Mouse (Mus musculus): ENCODE measurements at regions not wholly inside any gene's neighbourhood (a gene's known extent, or its start where the extent isn't known, plus 50 kb on each side); places are given as distances from the start of the nearest gene placed in this dataset.
A peak's percentile ranks its signal among the peaks of the same experiment; 100 is the strongest.

DNA sequence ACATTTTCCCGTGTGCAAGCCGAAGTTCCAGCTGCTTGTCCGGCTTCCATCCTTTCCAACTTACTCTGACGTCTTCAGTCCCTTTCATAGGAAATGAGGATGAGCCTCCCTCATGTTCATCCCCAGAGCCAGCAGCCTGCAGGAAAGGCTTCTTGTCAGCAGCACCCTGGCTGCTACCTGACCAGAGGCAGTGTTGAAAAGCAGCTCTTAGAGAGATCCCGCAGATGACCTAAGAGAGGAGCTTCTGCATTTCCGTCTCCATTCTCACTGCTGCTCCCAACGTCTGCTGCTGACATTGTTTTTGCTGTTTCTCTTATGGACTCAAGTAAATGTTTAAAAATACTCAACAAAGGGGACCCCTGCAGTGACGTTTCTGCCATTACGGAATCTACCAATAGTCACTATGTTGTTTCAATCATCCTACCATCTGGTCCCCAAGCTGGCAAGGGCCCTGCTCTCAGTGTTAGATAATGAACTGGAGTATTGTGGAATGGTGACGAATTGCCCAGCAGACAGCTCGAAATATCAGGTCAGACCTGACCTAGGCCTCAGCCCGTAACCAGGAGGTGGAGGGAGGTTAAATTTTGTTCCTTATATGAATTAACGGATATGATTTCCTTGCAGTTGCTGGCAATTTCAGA is 151.0 kb upstream of the Paip1 start:
- DNase-seq, result no peak

DNA sequence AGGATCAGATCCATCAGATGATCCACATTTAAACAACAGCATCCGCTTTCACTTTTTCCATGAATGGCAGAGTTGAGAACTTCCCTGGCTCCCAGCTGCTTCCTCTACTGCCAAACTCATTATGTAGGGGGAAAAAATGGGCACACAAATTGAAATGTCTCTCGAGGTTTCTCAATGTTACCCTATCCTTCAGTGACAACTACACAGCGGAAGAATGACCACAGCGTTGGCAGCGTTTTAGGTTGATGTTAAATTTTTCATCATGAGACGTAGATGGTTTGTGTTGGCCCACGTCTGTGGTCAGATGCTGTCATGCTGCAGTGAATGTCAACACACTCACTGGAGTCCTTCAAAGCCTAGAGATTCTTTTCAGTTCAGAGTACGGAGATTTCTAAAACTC is 149.0 kb upstream of the Paip1 start:
- no peak for DNase-seq

DNA sequence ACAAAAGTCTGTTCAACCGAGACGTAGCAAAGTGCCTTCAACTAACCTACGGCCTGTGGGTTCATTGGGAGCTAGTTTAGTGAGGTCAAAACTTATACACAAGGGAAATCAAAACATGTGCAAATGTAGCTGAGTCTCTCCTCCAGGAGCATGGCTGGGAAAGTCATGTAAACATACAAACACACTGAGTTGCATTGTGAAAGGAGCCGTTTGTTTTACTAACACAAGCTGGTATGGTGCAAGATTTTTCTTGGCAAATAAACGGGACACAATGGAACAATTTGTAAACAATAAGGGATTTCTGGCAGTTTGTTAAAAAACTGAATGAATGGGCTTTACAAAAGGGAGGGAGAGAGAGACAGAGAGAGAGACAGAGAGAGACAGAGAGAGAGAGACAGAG is 147.8 kb upstream of the Paip1 start:
- no peak for DNase-seq

DNA sequence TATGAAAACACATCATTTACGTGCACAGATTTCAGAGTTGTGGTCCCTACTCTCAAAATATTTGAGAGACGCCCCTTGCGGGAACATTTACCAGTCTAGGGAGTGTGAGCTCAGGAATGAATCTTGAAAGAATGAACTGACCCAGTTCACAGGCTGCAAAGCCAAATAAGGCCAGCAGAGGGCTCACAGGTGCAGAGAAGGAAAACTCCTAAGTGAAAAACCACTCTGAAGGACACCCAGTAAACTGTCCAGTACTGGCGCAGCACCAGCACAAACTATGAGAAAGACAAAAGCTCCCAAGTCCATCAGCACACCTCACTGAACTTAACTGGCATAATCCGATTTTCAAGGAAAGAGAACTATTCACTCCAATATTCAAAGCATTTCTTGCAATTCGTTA is 145.0 kb upstream of the Paip1 start:
- peak; percentile 16 for DNase-seq

DNA sequence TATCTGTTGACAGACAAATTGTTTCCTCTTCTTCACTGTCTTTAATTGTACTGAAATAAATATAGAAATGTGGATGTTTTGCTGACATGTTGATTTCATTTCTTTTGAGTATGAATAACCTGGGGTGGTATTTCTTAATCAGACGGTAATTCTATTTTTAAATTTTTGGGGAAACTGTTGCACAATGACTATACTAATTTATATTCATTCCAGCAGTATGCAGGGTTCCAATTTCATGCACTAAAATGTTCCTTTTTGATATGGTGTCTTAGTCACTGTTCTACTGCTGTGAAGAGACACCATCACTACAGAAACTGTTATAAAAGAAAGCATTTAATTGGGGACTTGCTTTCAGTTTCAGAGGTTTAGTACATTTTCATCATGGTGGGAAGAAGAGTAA is 119.2 kb upstream of the Paip1 start:
- DNase-seq, result no peak

DNA sequence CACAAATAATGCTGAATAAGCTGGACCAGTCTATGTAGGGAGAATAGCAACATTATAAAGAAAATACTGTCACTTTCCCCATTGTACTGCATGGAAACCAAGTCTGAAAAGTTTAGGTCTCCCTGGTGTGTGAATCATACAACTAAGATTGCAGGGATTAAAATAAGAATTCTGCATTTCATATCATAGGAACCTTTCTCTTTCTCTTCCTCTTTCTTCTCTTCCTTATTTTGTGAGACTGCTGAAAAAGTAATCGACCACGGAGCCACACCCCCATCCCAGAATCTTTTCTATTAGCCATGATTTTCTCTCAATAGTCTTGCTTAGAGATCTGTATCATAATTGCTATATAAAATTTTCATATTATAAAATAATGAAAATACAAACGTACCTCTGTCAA is 118.4 kb upstream of the Paip1 start:
- DNase-seq, result no peak

DNA sequence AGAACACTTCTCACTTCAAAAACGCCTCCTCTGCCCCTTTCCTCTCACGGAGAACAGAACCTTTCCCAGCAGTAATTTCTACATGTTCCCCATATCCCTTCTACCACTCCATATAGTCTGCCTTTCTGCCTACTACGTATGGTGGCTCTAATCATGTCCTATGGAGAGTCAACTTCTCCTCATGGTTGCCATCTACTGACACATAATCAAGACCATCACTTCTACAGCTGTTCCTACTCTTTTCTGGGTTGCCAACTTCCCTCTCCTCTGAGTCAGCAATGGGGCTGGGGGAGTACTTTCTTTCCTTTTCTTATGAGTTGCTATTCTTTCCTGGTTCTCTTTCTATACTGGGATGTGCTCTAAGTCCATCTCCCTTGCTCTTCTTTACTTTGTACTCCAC is 114.0 kb upstream of the Paip1 start:
- no peak for DNase-seq

DNA sequence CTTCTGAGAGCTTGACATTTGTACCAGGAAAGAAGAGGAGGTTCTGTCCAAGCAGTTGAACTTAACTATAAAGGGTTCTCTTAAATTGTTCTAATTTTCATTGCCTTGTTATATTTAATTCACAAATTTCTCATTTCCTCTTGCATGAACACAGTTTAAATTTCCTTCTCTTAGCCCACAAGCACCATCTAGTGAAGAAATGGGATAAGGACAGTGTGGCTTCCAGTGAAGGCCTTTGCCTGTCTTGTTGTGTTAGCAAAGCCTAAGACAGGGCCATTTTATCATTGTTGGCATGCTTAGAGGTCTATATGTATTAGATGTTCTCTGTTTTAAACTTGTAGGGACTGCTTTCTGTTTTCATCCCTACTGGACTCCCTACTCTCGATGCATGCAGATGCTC is 110.0 kb upstream of the Paip1 start:
- DNase-seq, result no peak

DNA sequence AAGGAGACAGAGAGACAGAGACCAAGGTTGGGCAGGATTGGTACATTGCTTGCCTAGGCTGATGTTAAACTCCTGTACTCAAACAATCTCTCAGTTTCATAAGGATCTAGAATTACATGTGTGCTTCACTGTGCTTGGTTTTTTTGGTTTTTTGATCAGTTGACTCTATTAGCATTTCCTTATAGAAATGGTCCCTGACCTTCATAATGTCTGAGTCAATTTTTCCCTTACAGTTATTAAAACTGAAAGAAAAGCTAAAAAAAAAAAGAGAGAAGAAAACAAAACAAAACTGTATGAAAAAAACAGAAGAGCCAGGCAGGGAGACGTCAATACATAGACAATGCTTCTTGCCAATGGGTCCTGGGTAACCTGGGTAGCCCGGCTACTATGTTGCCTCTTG is 102.9 kb upstream of the Paip1 start:
- DNase-seq, result no peak

DNA sequence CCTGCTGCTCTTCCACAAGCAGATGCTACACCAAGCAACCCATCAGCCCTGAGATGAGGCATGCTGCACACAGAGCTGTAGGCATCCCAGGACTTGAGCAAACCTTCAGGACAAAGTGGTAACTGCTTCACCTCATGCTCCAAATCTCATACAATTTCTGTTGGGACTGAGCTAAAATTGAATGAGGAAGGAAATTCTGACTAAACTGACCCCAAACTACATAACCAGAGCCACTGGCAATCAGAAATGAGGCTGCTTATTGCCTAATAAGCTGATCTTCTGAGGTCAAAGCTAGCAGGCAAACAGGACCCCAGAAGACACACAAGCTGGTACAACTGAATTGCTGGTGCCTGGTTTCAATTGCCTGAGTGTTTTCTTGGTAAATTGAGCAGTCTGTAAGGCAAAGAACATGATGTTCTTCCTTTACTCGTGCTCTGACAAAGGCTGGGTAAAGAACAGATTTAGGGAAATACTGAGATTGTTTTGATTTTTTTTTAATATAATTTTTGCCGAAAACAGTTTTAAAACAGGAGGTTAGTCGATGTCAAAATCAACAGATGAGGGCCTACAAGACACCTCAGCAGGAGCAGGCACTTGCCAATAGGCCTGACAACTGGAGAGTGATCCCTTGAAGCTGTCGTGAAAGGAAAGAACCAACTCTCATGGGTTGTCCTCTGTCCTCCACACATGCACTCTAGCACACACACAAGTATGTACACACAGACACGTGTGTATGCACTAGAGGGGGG is 101.3 kb upstream of the Paip1 start:
- DNase-seq, result no peak

DNA sequence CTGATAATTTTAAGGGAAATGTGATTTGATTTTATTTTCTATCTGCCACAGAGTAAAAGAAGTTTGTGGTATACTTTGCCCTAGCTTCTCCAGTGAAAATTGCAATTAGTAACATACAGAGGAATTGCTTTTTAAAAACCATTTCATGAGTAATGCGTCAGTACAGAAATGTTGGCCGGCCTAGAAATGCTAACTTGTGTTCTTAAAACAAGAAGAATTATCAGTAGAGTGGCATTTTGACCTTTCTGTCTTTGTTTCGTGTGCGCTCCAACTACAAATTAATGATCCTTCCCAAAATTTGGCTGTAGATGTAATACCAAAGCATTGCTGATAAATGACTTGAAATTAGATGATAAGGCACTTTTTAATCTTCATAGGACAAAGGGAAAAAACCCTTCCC is 99.7 kb upstream of the Paip1 start:
- DNase-seq, result no peak

DNA sequence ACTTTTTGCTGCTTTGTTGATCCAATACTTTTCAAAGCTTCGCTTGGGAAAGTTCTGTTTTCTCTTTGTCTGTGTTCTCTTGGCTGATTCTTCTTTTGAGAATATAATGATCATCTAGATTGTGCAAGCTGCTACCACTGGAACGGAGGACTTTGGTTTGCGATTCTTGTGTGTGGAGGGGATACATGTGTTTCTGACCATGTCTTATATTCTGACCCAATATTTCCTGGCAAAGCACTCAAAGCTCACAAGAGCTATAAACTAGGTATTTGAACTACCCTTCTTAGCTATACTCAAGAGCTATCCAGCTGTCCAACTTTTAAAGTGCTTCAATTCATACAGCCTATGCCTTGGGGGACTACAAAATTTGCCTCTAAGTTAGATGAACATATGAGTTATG is 96.6 kb upstream of the Paip1 start:
- DNase-seq, result no peak

DNA sequence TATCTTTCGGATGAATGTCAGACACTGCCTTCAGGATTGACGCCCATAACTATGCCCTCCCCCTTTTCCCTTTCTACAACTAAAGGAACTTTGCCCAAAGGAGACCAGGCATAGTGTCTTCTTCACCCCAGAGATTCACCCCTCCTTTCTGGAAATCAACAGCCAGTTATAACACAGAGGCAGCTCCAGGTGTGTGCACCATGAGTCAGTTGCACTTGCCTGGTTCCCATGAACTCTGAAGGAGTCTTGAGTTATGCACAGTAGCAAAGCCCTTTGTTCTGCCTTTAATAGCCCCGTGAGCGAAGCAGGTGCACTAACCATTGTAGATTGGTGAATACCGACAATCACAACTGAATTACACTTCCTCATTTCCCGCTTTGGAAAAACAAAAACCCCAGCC is 94.5 kb upstream of the Paip1 start:
- DNase-seq, result no peak

DNA sequence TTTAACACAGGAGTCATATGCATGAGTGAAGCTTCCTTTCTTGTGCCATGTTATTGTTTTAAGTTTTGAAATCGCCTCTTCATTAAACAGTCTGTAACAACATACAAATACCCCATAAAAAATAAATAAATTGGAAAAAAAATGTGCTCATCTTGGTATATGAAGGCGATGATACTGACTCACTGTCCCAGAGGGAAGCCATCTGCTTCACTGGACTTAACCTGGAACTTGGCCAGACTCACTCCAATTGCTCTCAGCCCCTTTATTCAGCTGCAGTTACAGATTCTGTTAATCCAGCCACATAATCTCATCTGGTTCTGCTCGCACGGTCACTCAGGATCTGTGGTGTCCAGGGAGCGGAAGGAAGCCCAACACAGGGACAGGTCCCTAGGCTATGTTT is 90.5 kb upstream of the Paip1 start:
- no peak for DNase-seq

DNA sequence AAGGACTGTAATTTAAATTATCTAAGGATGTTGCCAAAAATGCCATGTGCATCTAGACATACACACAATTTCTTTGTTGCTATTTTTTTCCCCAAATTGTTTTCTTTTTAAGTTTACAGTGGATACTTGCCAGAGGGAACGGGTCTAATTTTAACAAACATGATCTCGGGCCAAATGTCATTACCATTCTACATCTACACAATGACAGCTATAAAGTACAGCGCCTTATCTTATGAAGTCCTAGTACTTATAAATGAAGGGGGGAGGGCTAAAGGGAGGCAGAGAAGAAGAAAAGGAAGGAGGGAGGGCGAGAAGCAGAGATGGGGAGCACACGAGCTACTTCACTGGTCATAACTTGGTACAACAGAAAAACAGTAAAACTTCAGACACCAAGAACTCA is 89.4 kb upstream of the Paip1 start:
- no peak for DNase-seq

DNA sequence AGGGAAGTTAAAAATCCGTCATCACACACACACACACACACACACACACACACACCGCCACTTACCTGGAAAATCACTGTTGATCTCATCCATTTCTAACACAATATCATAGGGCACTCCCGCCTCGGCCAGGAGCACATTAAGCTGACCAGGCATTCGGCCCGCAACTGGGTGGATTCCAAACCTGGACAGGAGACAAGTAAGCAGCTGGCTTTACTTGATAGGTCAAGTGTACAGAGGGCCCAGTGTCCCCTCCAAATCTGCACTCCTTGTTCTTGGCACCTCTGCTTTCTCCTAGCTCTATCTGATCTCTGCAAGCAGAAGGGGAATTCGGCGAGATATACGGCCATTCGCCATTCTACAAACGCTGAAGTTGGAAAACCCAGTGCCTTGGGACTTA is 88.6 kb upstream of the Paip1 start:
- no peak for DNase-seq

DNA sequence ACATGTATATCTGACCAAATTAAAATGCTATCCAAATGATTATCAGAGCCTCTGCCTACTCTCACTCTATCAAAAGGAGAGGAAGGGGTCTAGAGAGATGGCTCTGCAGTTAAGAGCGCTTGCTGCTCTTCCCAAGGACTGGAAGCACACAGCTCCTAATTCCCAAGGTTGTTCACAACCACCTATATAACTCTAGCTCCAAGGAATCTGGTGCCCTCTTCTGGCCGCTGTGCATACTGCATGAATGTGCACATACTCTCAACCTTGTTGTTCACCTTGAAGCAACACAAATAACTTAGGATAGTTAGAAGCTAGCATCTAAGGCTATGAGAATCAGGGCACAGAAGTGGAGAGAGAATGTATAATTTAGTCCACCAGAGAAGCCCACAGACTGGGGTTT is 86.6 kb upstream of the Paip1 start:
- no peak for DNase-seq

DNA sequence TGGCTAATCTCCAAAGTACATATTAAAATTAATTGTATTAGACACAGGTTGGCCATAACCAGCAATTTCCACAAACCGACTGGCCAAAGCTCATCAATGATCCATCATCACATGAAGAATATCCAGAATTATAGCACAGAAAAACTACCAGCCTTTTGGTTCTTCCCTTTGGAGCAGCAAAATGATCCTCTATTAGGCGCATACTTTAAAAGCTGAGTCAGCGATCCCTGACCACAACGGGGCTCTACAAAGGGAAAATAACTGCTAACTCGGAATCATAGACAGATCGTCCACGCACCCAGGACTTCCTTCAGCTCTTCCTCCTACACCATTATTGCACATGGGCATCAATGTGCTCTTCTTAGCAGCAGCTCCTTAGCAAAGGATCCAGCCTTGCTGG is 85.6 kb upstream of the Paip1 start:
- DNase-seq, result no peak

DNA sequence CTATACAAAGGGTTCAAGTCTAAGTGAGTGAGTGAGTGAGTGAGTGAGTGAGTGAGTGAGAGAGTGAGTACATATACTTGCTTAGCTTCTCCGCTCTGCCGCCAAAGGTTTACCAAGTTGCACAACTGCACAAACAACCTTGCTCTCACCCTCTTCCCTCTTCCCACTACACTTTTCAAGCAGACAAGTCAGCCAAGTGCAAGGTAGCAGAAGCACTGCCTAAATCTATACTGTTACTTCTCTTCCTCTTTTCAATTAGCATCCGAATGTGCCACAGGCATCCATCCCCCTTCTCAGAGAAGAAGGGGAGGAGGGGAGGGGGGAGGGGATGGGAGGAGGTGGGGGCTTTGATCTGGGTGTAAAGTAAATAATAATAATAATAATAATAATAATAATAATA is 80.4 kb upstream of the Paip1 start:
- DNase-seq, result no peak

DNA sequence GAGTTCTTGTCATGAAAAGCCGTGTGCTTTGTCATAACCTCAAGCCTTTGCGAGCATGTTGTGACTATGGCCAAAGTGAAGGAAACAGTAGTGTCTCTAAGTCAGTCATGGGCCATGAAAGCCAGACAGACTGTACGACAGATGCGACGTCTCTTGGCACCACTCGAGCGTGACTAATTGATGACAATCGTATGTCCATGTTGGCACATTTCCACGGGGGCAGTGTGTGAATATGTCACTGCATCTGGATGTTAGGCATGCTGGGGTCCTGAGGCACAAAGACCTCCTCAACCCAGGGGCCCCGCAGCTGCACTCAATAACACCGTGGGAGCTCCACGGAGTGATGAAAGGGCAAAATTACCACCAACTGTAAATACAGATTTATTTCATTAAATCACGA is 77.1 kb upstream of the Paip1 start:
- DNase-seq, result no peak

DNA sequence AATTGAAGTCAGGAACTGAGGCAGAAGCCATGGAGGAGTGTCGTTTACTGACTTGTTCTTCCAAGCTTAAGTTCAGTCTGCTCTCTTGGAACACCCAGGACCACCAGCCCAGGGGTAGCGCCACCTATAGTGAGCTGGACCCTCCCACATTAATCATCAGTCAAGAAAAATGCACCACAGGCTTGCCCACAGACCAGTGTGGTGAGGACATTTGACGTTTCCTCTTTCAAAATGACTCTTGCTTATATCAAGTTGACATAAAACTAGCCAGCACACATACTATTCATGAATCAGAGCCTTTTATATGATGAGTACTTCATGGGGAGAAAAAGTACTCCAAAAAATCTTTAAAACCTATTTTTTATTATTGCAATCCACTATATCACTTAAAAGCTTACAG is 69.7 kb upstream of the Paip1 start:
- no peak for DNase-seq

DNA sequence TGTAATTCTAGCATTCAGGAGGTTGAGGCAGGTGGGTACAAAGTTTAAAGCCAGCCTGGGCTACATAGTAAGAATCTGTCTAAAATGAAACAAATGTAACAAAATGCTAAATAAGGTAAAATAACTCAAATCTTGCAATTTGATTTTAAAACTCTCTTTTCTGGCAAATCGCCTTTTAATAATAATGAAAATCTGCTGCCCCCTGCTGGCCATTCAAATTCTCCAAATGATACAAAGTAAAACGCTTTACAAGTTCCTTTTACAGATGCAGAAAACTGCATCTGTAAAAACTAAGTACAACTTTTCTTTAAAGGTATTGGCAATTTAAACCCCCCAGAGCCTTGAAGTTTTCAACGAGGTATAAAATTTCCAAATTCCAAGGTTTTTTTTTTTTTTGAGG is 65.0 kb upstream of the Paip1 start:
- no peak for DNase-seq

DNA sequence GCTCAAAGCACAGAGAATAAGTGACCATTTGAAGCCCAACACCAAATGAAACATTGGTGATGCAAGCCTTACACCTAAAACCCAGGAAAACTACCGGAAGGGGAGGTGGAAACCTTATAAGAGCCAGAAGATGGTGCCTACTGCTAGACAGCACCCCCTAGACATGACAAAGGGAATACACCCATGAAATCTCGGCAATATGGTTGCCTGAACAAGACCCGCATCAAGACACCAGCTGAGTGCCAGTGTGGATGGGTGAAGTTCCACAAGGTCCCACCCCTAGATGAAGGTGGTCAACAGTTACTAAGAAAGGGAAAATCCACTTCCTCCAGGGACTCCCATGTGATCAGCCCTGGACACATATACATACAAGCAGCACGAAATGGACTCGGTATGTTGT is 64.2 kb upstream of the Paip1 start:
- DNase-seq, result no peak

DNA sequence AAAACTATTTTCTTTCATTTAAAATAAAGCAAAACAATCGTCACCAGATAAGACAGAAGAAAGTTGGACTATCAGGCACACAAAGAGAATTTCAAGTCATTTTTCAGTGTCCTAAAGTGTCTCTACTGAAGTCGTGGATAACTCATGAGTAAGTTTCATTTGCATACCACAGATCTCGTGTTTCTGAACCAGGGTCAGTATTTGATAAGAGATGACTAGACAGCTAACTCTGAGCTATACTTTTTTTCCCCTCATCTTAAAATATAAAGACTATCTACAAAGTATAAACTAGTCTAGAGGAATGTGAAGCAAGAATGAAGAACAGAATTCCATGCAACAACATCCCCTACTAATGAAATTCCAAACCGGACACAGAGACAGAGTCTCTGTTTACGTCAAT is 60.9 kb upstream of the Paip1 start:
- no peak for DNase-seq

DNA sequence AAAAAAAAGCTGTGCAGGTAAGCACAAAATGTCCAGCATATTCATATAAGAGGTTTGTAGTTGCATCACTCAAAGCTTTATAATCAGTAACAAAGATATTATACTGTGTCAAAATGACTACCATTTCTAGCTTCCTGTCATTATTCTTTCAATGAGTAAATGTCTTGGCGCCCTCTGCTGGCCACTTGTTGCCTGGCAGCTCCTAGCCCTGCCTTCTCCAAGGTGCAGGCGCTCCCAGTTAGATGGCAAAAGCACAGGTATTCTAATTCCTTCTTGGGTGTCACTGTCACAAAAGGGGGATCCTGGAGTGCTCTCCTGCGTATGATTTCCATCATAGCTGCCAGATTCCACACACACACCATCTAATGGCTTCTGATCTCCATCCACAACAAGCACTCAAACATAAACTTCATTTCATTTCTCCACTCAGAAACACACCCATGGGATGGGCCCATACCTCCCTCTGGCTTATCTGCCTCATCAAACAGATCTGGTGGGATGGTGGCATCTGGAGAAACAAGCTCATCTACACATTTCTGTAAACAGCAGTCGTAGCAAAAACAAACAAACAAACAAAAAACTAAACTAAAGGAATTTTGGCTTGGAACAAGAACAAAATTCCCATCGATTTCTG is 49.9 kb upstream of the Paip1 start:
- peak; percentile 55 for DNase-seq

Measured in right cerebral cortex, postnatal 25 days (tissue).